Mouse (Mus musculus): ENCODE data around the gene Pomgnt2. TPM values are rescaled to one million over a fixed set of nuclear protein-coding genes. Genes with fewer than 3 reads are reported as not detected.

The Pomgnt2 gene
- polyA plus RNA-seq, 1 experiment from 2014 or later, result 8.8 TPM

GRCm38 (mm10) chr9:121948431-121948830 lies 48.5 kb downstream of the Pomgnt2 start:
- Histone ChIP-seq H3K36me3 (ENCODE audit: control insufficient read depth, insufficient read depth, low read length) (no peaks in the 10 kb centered on the region), H3K4me2 (no peak overlapping the region), H3K9ac (ENCODE audit: low read depth, low read length) (no peak overlapping the region), H3K4me1 (ENCODE audit: control insufficient read depth, insufficient read depth, low read length) (peaks cover 7% of the 10 kb centered on the region; the same call in 1 of the 2 replicates), H3K9me3 (replicated peaks; ENCODE audit: control insufficient read depth, low read length) (no peaks in the 10 kb centered on the region), H3K27me3 (ENCODE audit: control insufficient read depth, insufficient read depth, low read length) (no peaks in the 10 kb centered on the region), H3K4me3 (ENCODE audit: low read depth, low read length) (no peak overlapping the region), H3K27ac (ENCODE audit: low read depth, low read length) (no peak overlapping the region)
- 48% methylated on average over 4 of the region's 4 CpGs for WGBS (ENCODE audit: insufficient replicate concordance)
- ATAC-seq (replicated peaks; ENCODE audit: insufficient number of reproducible peaks, low FRiP score, low TSS enrichment), result no peak

GRCm38 (mm10) chr9:121947784-121948183 lies 49.1 kb downstream of the Pomgnt2 start:
- H3K27ac ChIP-seq (ENCODE audit: low read depth, low read length), result no peak overlapping the region
- WGBS (ENCODE audit: insufficient replicate concordance), result 13% methylated on average over 4 of the region's 4 CpGs
- H3K4me1 ChIP-seq (ENCODE audit: control insufficient read depth, insufficient read depth, low read length), result peaks cover 7% of the 10 kb centered on the region; the same call in 1 of the 2 replicates
- H3K9me3 ChIP-seq (replicated peaks; ENCODE audit: control insufficient read depth, low read length), result no peaks in the 10 kb centered on the region
- no peak overlapping the region for H3K4me3 ChIP-seq (ENCODE audit: low read depth, low read length)
- H3K36me3 ChIP-seq (ENCODE audit: control insufficient read depth, insufficient read depth, low read length), result no peaks in the 10 kb centered on the region
- no peak overlapping the region for H3K4me2 ChIP-seq
- H3K9ac ChIP-seq (ENCODE audit: low read depth, low read length), result no peak overlapping the region
- H3K27me3 ChIP-seq (ENCODE audit: control insufficient read depth, insufficient read depth, low read length), result no peaks in the 10 kb centered on the region
- ATAC-seq (replicated peaks; ENCODE audit: insufficient number of reproducible peaks, low FRiP score, low TSS enrichment), result no peak

GRCm38 (mm10) chr9:121943628-121944027 lies 53.3 kb downstream of the Pomgnt2 start:
- no peaks in the 10 kb centered on the region for H3K4me1 ChIP-seq (ENCODE audit: control insufficient read depth, insufficient read depth, low read length)
- no peak overlapping the region for H3K4me3 ChIP-seq (ENCODE audit: low read depth, low read length)
- H3K4me2 ChIP-seq, result no peak overlapping the region
- no peaks in the 10 kb centered on the region for H3K27me3 ChIP-seq (ENCODE audit: control insufficient read depth, insufficient read depth, low read length)
- ATAC-seq (replicated peaks; ENCODE audit: insufficient number of reproducible peaks, low FRiP score, low TSS enrichment), result no peak
- H3K9me3 ChIP-seq (replicated peaks; ENCODE audit: control insufficient read depth, low read length), result no peaks in the 10 kb centered on the region
- H3K27ac ChIP-seq (ENCODE audit: low read depth, low read length), result no peak overlapping the region
- WGBS (ENCODE audit: insufficient replicate concordance), result 79% methylated on average over 3 of the region's 3 CpGs
- H3K9ac ChIP-seq (ENCODE audit: low read depth, low read length), result no peak overlapping the region
- no peaks in the 10 kb centered on the region for H3K36me3 ChIP-seq (ENCODE audit: control insufficient read depth, insufficient read depth, low read length)

- H3K36me3 ChIP-seq (ENCODE audit: control insufficient read depth, insufficient read depth, low read length), result no peaks in the 10 kb centered on the region
- no peaks in the 10 kb centered on the region for H3K27me3 ChIP-seq (ENCODE audit: control insufficient read depth, insufficient read depth, low read length)
- H3K27ac ChIP-seq (ENCODE audit: low read depth, low read length), result no peak overlapping the region
- H3K4me3 ChIP-seq (ENCODE audit: low read depth, low read length), result no peak overlapping the region
- no peaks in the 10 kb centered on the region for H3K9me3 ChIP-seq (replicated peaks; ENCODE audit: control insufficient read depth, low read length)
- no peaks in the 10 kb centered on the region for H3K4me1 ChIP-seq (ENCODE audit: control insufficient read depth, insufficient read depth, low read length)
- no peak overlapping the region for H3K9ac ChIP-seq (ENCODE audit: low read depth, low read length)
- WGBS (ENCODE audit: insufficient replicate concordance), result 86% methylated on average over 3 of the region's 3 CpGs
- no peak for ATAC-seq (replicated peaks; ENCODE audit: insufficient number of reproducible peaks, low FRiP score, low TSS enrichment)
- H3K4me2 ChIP-seq, result no peak overlapping the region
Observed at GRCm38 (mm10) chr9:121943005-121943404, 53.9 kb downstream of the Pomgnt2 start.

GRCm38 (mm10) chr9:121937944-121938355 lies 59.0 kb downstream of the Pomgnt2 start:
- no peak for ATAC-seq (replicated peaks; ENCODE audit: insufficient number of reproducible peaks, low FRiP score, low TSS enrichment)
- Histone ChIP-seq H3K9me3 (replicated peaks; ENCODE audit: control insufficient read depth, low read length) (no peaks in the 10 kb centered on the region), H3K4me1 (ENCODE audit: control insufficient read depth, insufficient read depth, low read length) (no peaks in the 10 kb centered on the region), H3K4me2 (peak overlapping the region; percentile 60), H3K27ac (ENCODE audit: low read depth, low read length) (no peak overlapping the region), H3K4me3 (ENCODE audit: low read depth, low read length) (peak overlapping the region; percentile 43), H3K27me3 (ENCODE audit: control insufficient read depth, insufficient read depth, low read length) (no peaks in the 10 kb centered on the region; the same call in 1 of the 2 replicates), H3K9ac (ENCODE audit: low read depth, low read length) (0 out of 2 replicates have a peak overlapping the region, but pooled peaks have one; percentile 43), H3K36me3 (ENCODE audit: control insufficient read depth, insufficient read depth, low read length) (no peaks in the 10 kb centered on the region)
- 48% methylated on average over 21 of the region's 21 CpGs for WGBS (ENCODE audit: insufficient replicate concordance)

GRCm38 (mm10) chr9:121937451-121937864 lies 59.5 kb downstream of the Pomgnt2 start:
- WGBS (ENCODE audit: insufficient replicate concordance), result 48% methylated on average over 6 of the region's 6 CpGs
- ATAC-seq (replicated peaks; ENCODE audit: insufficient number of reproducible peaks, low FRiP score, low TSS enrichment), result no peak
- peak overlapping the region; percentile 60 for H3K4me2 ChIP-seq
- no peaks in the 10 kb centered on the region; the same call in 1 of the 2 replicates for H3K27me3 ChIP-seq (ENCODE audit: control insufficient read depth, insufficient read depth, low read length)
- H3K4me1 ChIP-seq (ENCODE audit: control insufficient read depth, insufficient read depth, low read length), result no peaks in the 10 kb centered on the region
- no peaks in the 10 kb centered on the region for H3K9me3 ChIP-seq (replicated peaks; ENCODE audit: control insufficient read depth, low read length)
- no peak overlapping the region for H3K9ac ChIP-seq (ENCODE audit: low read depth, low read length)
- H3K4me3 ChIP-seq (ENCODE audit: low read depth, low read length), result peak overlapping the region; percentile 43
- no peaks in the 10 kb centered on the region for H3K36me3 ChIP-seq (ENCODE audit: control insufficient read depth, insufficient read depth, low read length)
- H3K27ac ChIP-seq (ENCODE audit: low read depth, low read length), result no peak overlapping the region

- H3K9me3 ChIP-seq (replicated peaks; ENCODE audit: control insufficient read depth, low read length), result no peaks in the 10 kb centered on the region
- H3K4me1 ChIP-seq (ENCODE audit: control insufficient read depth, insufficient read depth, low read length), result no peaks in the 10 kb centered on the region
- 73% methylated on average over 1 of the region's 1 CpGs for WGBS (ENCODE audit: insufficient replicate concordance)
- ATAC-seq (replicated peaks; ENCODE audit: insufficient number of reproducible peaks, low FRiP score, low TSS enrichment), result no peak
- no peak overlapping the region for H3K4me2 ChIP-seq
- no peak overlapping the region for H3K4me3 ChIP-seq (ENCODE audit: low read depth, low read length)
- no peak overlapping the region for H3K27ac ChIP-seq (ENCODE audit: low read depth, low read length)
- no peak overlapping the region for H3K9ac ChIP-seq (ENCODE audit: low read depth, low read length)
- no peaks in the 10 kb centered on the region; the same call in 1 of the 2 replicates for H3K27me3 ChIP-seq (ENCODE audit: control insufficient read depth, insufficient read depth, low read length)
- no peaks in the 10 kb centered on the region for H3K36me3 ChIP-seq (ENCODE audit: control insufficient read depth, insufficient read depth, low read length)
Observed at GRCm38 (mm10) chr9:121936952-121937351, 60.0 kb downstream of the Pomgnt2 start.

GRCm38 (mm10) chr9:121934856-121935255 lies 62.1 kb downstream of the Pomgnt2 start:
- no peak overlapping the region for H3K4me2 ChIP-seq
- no peak overlapping the region for H3K27ac ChIP-seq (ENCODE audit: low read depth, low read length)
- no peaks in the 10 kb centered on the region; the same call in 1 of the 2 replicates for H3K27me3 ChIP-seq (ENCODE audit: control insufficient read depth, insufficient read depth, low read length)
- H3K9me3 ChIP-seq (replicated peaks; ENCODE audit: control insufficient read depth, low read length), result no peaks in the 10 kb centered on the region
- H3K4me3 ChIP-seq (ENCODE audit: low read depth, low read length), result no peak overlapping the region
- H3K36me3 ChIP-seq (ENCODE audit: control insufficient read depth, insufficient read depth, low read length), result no peaks in the 10 kb centered on the region
- no peak overlapping the region for H3K9ac ChIP-seq (ENCODE audit: low read depth, low read length)
- ATAC-seq (replicated peaks; ENCODE audit: insufficient number of reproducible peaks, low FRiP score, low TSS enrichment), result no peak
- H3K4me1 ChIP-seq (ENCODE audit: control insufficient read depth, insufficient read depth, low read length), result no peaks in the 10 kb centered on the region
- WGBS (ENCODE audit: insufficient replicate concordance), result 69% methylated on average over 4 of the region's 4 CpGs
